In the genomic region with DNA sequence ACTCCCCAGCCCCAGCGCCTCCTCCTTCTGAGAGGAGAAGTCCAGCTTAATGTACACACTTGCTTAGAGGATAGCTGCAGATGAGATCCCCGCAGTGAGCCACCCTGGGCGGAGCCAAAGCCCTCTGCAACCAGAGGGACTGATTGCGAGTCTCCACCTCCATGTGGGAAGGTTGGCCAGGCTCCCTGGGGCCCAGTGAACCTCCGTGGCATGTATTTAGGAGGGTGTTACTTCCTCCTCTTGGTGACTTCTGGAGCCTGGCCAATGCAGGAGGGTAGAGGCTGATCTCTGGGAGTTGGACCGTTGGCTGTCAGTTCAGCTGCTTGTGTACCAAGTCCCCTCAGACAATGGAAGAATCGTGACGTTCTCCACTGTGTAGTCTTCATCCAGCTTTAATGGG, we compare ENCODE assay signal across 8 mouse cellular contexts.
DNase-seq lines count a peak whose midpoint lies in the region.

No protein-coding gene starts in this region.

- DNase-seq in heart, adult 18-20 months = peak; percentile 48 to 68
- no peak for DNase-seq in heart, adult 8-10 months (ENCODE audit: low spot score)
- peak; percentile 61 for DNase-seq in adrenal gland, postnatal 14 days
- DNase-seq in kidney, adult 8-10 months = peak; percentile 60 to 62
- peak; percentile 76 for DNase-seq in lung, postnatal 25 days (ENCODE audit: low spot score)
- no peak for DNase-seq in right cerebral cortex, postnatal 25 days
- DNase-seq in gastrocnemius, postnatal 10 days = no peak
- DNase-seq in cerebellum, adult 11 months = no peak

Comparison
In these comparisons a context has a peak if more than half of its experiments do, and no peak if none do; other contexts are left out.
1. DNase-seq: peak in heart, adult 18-20 months (2 of 2), adrenal gland, postnatal 14 days (single experiment), kidney, adult 8-10 months (2 of 2) and lung, postnatal 25 days (single experiment); none in heart, adult 8-10 months (single experiment), right cerebral cortex, postnatal 25 days (single experiment), gastrocnemius, postnatal 10 days (single experiment) and cerebellum, adult 11 months (single experiment).